Mouse (Mus musculus): ENCODE measurements around the gene Pdgfa.

Pdgfa gene

DNA sequence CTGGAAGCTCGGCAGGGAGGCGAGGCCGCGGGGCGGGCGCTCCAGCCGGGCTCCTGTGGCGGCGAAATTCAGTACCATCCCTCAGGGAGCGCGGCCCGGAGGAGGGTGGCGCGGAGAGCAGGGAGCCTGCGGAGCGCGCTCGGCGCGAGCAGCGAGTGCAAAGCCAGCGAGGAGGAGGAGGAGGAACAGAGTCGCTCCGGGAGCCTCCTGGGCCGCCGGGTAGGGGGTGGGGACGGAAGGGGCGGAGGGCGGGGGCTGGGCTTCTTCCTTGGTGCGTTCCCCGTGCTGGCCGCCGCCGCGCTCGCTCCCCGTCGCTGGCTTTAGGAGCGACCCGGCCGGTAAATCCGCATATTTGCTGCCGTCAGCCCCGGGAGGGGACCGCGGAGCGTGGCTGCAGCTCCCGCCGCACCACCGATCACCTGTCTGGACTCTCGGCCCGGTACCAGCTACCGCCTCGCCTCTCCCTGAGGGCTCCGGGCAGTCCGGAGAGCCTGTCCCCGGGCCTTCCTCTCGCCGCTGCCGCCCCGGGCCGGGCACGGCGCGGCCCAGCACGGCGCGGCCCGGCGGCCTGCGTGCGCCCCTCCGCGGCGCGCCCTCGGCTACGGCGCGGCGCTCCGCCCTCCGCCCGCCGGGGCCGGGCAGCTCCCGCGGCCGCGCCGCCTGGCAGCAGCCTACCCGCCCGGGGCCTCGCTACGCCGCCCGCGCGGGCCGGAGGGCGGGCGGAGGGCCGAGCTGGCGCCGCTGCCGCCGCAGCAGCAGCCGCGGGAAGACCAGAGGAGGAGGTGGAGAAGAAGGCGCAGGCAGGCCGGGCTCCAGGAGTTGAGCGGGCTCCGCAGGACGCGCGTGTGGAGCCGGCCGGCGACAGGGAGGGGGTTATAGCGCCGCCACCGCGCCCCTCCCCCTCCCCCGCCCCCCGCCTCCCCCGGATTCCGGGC is 2.1 kb downstream of the Pdgfa start:
- DNase-seq (ENCODE audit: low spot score), result no peak

DNA sequence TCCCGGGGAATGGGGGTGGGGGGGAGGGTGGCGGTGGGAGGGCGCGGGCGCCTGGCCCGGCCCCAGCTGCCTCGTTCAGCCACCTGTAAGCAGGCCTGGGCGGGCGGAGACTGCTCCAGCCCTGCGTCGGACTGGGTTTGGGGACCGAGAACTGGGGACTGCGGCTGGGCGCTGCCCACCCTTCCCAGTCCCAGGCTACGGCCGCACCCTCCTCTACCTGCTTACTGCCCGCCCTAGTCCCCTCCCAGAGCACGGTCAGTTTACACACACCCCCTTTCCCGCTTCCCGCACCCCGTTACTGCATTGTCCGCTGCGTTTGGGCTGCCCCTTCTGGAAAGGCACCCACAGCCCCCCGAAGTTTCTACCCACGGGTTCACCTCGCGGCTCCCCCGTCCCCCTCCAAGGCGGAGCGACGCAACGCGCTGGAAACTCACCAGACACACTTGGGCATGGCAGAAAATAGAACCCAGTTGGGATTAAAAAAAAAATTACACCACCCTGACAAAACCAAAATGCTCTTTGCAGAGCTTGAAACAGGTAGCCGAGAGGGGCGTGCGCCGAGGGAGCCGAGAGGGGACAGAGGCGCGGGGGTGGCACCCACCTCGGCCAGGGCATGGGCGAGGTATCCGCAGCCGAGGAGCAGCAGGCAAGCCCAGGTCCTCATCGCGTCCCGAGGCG is 2.9 kb downstream of the Pdgfa start:
- DNase-seq (ENCODE audit: low spot score), result no peak

DNA sequence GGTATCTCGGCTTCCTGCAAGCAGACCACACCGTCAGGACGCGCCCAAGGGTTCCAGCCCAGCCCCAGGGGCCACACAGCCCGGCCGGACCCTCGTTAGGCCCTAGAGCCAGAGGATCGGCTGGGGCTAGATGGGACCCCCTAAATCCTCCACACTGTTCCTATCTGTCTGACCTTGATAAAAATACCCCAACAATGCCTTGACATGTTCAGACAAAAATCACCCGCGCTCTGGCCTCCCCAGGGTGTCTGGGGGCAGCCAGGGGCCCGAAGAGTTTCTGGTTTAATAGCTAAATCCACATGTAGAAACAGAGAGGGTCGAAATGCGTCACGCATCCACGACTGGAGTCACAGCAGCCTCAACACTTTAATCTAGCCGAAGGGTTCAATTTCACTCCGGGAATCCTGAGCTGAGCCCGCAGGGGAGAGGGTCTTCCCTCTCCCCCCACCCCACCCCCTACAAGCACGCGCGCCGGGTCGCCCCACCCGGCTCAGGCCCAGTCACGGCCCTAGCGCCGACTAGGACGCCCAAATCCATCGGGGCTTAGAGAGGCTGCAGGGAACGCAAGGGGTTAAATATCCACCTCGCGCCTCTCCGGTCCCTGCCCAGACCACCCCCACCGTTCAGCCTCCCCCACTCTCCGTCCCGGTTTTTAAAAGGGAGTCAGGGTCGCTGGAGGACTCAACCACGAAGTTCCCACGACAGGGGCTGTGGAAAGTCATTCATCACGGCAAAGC is 3.6 kb downstream of the Pdgfa start:
- no peak for DNase-seq (ENCODE audit: low spot score)

DNA sequence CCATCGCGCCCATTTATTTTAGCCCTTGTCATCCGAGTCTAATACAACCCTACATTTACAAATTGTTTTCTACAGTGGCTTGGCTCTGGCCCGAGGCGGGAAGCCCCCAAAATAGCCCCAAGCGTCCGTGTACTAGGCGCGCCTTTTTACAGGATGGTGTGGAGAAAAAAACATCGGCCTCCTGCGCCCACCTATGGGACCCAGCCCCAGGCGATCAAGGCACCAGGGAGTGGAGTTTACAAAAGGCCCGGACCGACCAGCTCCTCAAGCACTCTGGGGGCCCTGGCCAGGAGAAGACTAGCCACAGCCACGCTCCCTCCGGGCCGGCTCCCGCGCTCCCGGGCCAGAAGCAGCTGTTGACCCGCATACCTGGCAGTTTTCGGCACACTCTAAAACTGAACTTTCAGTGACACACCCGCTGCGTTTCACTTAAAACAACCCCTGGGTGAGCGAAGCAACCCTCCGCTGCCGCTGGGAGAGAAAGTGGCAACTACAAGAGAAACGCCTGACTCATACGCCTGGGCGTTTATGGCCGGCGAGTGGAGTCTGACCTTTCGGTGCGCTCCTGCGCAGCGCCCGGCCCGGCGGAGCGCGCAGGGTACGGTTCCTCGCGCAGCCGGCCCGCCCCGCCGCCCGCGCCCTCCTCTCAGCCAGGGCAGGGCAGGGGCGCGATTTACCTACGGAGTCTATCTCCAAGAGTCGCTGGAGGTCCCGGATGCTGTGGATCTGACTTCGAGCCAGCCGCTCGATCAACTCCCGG is 4.4 kb downstream of the Pdgfa start:
- DNase-seq (ENCODE audit: low spot score), result no peak

DNA sequence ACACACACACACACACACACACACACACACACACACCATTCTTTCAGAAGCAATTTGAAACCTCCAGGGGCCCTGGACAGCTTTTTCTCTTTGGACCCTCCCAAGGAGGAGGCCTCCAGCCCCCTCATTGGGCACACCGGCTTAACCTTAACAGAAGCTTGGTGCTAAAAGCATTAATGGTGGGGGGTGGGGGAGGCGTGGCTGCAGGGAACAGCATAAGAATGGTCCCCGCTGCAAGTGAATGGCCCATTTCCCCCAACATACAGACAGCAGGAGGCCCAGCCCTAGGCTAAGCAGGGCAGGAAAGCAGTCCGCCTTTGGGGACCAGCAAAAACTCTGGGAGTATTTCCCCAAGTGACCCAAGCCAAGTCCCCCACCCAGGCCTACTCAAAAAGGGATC is 5.4 kb downstream of the Pdgfa start:
- no peak for DNase-seq (ENCODE audit: low spot score)

DNA sequence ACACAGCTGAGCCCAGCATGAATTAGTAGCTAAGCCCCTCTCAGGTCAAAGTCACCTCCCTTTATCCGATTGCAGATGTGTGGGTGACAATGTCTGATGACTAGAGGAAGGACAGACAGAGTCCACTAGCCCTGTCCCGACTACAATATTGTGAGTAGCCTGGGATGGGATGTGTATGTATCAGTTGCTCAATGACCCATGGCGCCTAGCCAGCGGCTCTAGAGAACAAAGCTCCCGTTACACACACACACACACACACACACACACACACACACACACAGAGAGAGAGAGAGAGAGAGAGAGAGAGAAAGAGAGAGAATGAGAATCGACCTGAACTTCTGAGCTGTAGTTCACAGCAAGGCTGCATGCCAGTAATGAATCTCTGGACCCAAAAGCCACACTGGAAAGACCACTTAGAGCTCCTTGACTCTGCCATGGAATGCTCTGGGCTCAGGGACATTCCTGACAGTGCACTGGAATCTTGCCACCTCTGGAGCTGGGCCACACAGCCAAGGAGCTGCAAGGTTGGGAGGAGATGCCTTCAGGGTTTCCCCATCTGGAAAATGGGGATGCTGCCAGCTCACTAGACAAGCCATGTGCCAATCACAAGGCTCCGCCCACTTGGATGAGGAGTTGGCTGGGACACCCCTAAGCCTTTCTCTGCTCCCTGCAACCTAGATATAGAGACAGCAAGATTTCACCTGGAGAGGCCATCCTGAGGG is 6.3 kb downstream of the Pdgfa start:
- DNase-seq (ENCODE audit: low spot score), result no peak

DNA sequence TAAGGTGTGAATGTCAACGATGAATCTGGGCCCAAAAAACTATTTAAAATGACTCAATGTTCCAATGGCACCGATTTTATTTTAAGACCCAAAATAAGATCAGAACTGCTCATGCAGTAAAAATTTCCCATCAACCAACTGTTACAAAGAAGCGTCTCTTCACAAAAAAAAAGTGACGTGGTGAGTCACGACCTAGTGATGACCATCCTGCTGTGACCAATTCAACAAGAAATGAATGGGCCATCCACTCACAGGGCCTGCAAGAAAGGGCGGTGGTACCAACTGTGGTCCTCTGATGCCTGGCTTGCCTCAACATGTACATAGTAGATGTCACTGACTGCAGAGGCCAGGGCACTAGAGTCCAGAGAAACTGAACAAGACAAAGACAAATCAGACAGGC is 7.6 kb downstream of the Pdgfa start:
- DNase-seq (ENCODE audit: low spot score), result no peak

DNA sequence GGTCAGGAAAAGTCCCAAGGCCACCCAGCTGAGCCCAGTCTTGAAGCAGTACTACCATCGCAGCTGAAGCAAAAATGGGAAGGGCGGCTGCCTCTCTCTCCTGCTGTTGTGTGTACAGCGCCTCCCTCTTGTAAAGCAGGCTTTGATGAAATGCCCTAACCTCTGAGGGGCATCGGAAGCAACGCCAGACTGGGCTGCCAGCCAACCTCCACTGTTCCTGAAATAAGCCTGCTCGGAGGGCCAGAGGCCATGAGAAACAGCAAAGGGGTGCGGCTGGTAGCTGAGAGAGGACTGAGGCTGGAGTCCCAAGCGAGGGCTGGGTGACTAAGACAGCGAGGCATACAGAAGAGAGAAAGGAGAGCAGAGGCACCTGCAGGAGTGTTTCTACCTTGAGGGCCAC is 8.4 kb downstream of the Pdgfa start:
- DNase-seq (ENCODE audit: low spot score), result no peak

DNA sequence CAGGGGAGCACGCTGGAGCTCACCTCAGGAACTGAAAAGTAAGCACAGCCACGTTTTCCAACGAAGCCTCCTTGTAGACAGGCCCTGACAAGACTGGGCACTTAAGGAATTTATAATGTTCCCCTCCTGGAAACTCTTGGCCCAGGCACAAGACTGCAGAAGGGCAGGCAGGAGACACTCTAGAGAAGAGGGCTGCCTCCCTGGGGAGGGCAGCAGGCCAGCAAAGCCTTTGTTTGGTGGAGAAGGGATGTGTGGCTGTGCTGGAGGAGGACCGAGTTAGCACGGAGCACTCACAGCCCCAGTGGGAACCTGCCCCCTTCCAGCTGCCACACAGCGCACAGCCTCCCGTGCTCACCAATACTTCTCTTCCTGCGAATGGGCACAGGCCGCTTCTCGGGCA is 9.2 kb downstream of the Pdgfa start:
- no peak for DNase-seq (ENCODE audit: low spot score)

DNA sequence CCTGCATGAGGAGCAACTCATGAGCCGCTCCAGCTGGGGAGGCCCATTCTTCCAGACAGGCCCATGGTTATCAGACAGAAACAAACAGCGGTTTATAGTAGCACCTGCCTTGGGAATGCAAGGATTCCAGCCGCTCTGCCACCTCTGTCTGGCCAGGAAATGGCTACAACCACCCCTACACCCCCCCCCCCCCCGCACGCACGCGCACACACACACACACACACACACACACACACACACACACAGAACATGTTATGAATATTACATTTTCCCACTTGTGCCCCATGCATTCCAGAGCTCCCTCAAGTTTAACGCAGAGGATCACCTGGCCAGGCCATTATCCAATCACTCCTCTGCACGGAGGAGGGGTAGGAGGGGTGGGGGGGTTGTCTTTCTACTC is 15.2 kb downstream of the Pdgfa start:
- no peak for DNase-seq (ENCODE audit: low spot score)

DNA sequence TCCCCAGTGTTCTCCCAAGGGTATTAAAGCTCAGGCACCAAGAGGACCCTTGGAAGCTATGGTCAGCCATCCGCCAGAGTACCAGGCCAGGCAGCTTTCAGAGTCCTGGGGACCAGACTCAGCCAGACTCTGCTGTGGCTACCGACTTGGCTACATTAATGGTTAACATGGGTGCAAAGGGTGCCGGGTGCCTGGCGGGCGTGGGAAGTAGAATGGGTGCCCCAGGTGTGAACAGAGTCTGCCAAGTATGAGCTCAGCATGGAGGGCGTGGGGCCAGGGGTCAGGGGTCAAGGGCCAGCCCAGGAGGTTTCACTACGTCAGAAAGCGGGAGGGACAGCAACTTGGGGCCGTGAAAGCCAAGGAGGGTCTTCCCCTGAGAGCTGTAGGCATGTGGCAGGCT is 16.6 kb downstream of the Pdgfa start:
- no peak for DNase-seq (ENCODE audit: low spot score)

DNA sequence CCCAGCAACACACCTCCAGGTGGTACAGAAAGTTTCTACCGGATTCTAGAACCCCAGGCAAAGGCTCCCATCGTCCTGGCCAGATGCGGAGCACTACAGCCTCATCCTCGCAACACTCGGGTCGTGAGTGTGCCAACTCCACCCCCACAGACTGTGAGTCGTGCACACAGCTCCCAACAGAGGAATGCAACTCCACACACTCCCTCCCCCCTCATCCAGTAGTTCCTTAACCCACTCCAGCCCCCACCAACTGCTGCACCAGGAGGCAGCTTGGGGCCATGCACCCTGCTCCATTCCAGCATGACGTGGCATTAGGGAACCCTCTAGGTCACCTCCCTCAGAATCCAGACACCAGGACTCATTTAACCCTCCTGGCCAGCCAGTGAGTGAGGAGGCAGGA is 17.3 kb downstream of the Pdgfa start:
- DNase-seq (ENCODE audit: low spot score), result no peak

DNA sequence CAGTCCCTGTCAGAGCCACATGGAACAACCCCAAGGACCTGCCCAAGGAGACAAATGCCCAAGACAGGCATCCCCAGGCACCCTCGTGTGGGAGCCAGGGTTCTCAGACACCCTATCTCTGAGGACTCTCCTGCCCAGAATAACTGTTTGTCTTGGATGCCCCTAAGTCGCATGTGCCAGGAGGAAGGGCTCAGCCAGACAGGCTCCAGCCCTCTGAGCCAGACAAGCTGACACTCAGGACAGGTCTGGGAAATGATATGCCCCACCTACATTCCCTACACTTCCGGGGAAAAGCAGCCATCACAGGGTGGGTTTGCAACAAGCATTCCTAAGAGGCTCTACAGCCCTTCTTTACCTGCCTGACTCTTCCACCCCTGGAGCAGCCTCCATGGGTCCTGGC is 19.4 kb downstream of the Pdgfa start:
- DNase-seq (ENCODE audit: low spot score), result no peak

DNA sequence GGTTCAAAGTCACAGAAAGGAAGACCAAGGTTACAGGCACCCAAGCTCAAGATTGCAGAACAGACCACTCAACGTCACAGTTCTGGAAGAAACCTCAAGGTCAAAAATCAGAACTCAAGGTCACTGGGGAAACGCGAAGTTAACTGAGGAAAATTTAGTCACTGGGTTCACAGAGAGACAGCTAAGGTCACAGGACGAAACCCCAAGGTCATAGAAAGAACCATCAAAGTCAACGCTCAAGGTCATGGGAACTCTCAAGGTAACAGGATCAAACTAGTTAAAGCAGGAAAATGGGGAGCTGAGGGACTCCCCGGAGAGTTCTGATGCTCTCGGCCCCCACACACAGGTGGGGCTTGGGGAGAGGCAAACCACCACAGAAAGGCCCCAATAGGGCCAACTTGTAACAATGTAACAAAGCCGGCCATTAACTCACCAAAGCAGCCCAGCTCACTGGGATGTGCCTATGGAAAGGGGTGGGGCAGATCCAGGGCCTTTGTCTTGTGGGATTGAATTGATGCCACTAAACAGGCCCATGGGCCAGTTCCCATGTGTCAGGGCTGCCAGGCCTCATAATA is 22.2 kb downstream of the Pdgfa start:
- no peak for DNase-seq (ENCODE audit: low spot score)

DNA sequence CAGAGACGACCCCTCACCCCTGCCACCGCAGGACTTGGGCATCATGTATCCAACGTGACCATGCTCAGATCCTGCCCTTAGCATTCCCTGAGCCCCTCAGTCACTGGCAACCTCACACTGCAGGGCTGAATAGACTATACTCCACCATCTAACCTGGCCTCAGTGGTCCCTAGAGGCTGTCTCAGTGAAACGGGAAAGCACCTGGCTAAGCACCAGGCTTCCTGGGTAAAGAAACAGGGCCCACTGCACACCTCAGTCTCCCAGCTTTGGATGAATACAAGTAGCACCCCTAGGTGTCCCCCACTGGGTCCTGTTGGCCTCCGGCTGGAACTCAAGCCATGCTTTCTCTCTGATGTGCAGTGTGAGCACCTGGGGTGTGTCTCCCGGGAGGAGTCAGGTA is 23.7 kb downstream of the Pdgfa start:
- no peak for DNase-seq (ENCODE audit: low spot score)

DNA sequence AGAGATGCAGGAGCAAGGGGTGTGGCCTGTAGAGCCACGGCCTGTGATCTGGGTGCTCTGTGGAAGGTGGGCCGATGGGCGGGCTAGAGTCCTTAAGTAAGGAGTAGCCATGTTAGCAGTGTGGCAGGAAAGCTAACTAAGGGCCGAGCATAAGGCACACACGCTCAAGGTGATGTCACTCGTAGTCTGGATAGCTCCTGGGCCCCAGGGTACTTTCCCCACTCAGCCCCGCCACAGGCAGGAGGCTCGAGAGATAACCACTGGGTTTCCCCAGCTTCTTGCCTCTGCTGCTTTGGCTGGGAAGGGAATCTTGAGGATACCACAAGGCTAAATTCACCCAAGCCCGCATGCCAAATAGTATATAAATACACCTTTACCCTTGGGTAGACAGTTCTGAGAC is 25.8 kb downstream of the Pdgfa start:
- DNase-seq (ENCODE audit: low spot score), result no peak

DNA sequence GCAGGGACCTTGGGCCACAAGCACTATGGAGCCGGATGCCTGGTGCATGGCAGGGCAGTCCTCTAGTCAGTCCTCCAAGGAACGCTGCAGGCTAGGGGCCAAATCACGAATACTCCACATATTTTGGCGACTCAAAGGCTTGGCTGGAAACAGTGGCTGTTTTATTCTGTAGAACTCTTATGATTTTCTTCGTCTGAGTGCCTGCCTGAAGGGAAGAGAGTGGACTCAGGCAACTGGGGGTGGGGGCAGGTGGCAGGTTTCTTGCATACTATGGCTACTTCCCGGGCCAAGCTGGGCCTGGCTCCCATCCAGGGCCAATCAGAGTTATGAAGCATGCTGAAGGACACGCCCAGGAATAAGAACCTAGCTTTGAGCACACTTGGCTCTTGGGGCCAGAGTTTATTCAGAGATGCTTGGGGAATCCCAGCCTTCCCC is 27.1 kb downstream of the Pdgfa start:
- no peak for DNase-seq (ENCODE audit: low spot score)

DNA sequence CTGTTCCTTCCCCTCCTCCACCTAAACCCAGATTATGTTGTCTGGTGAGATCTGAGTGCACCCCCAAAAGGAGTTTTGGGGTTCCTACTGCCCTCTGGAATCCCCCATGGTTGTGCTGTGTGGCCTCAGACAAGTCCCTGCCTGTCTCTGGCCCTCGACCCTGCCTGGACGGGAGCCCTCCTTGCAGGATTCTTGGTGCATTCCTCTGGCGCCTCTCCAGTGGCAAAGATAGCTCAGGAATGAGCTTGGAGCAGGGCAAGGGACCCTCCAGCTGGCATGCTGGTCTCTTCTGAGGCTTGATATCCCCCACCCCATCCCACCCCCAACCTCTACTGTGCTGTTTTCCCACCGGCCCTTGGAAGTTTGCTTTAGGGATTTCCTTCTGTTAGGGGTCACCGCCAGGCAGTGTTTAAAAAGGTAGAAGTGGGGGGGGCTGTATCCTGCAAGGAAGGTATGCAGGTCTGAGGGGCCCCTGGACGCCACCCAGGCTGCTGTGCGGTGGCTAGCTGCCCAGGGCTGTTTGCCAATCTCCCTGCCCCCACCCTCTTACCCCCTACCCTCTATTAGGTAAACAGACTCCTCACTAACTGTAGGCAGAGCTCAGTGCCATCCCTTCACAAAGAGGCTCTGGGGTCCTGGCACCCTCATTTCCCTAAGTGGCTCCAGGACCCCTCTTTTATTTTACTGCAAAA is 31.0 kb downstream of the Pdgfa start:
- DNase-seq (ENCODE audit: low spot score), result no peak

DNA sequence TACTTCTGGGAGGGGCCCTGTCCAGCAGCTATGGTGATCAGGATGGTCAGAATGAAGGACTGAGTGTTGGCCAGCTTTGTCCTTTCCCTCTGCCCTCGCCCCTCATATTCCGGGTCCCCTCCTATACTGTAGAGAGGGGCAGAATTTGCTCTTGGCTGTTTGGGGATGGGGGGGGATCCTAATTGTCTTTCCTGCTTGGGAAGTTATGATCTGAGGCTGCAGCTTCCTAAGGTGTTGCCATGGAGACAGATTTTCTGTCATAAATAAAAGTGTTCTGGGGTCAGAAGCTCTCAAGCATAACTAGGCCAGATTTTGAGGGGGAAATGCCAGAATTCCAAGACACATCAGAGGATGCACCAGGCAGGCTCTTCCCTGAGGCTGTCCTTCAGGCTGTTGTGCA is 31.6 kb downstream of the Pdgfa start:
- DNase-seq (ENCODE audit: low spot score), result no peak

DNA sequence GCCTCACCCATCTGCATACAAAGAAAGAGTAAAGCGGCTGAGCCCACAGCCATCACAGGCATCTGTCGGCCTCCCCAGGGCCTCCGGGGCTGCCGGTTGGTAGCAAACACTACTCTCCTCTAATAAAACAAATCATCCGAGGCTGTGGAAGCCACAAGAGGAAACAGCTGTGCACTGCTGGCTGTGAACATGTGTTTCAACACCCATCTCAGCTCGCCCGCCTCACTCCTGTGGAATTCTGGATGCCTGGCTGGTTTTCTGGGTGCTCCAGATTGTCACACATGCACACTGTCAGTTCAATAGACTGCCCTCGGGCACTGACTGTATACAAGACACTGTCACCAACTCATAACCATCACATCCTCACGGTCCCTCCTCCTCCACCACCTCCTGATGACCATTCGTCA is 40.7 kb downstream of the Pdgfa start:
- DNase-seq (ENCODE audit: low spot score), result no peak

DNA sequence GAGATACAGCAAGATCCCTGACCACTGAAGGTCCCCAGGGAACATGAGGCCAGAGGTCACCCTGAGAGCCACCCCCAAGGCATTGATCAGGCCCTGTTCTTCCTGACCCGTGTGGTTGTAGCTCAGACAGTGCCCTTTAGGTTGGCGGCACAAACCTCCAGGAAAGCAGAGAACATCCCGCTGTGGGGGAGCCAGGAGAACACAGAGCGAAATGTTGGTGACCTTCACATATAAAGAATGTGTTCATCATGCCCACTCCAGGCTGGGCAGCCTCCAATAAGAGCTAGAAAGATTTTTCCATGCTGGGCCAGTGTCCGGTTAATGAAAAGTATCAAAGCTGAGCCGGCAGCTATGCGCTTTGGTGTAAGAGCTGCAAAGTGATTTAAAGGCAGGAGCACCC is 43.2 kb downstream of the Pdgfa start:
- no peak for DNase-seq (ENCODE audit: low spot score)
